Mouse (Mus musculus): ENCODE data around the gene Ptrh1.

Ptrh1 gene

GRCm38 (mm10) chr2:32775359-32776074 is at the start of gene Ptrh1, which contains the start of gene Ttc16:
Ptrh1 (plus strand) TSS chr2:32775786.
Ttc16 (minus strand) TSS chr2:32775633.
- DNase-seq (ENCODE audit: low spot score): peak; percentile 96

- DNase-seq (ENCODE audit: low spot score): peak; percentile 59
These were observed 48.2 kb upstream of the Ptrh1 start for GRCm38 (mm10) chr2:32727435-32727834.

GRCm38 (mm10) chr2:32728463-32728862 is 47.1 kb upstream of the Ptrh1 start:
- DNase-seq (ENCODE audit: low spot score): no peak

GRCm38 (mm10) chr2:32729547-32729946 is 46.0 kb upstream of the Ptrh1 start:
- no peak for DNase-seq (ENCODE audit: low spot score)

- DNase-seq (ENCODE audit: low spot score): no peak
These were observed 44.7 kb upstream of the Ptrh1 start for GRCm38 (mm10) chr2:32730854-32731253.

GRCm38 (mm10) chr2:32731911-32732310 is 43.7 kb upstream of the Ptrh1 start:
- no peak for DNase-seq (ENCODE audit: low spot score)

GRCm38 (mm10) chr2:32732695-32733094 is 42.9 kb upstream of the Ptrh1 start:
- no peak for DNase-seq (ENCODE audit: low spot score)

GRCm38 (mm10) chr2:32734480-32734879 is 41.1 kb upstream of the Ptrh1 start:
- DNase-seq (ENCODE audit: low spot score): no peak

- DNase-seq (ENCODE audit: low spot score): no peak
These were observed 40.7 kb upstream of the Ptrh1 start for GRCm38 (mm10) chr2:32734933-32735332.

- no peak for DNase-seq (ENCODE audit: low spot score)
These were observed 39.2 kb upstream of the Ptrh1 start for GRCm38 (mm10) chr2:32736306-32736829.

- no peak for DNase-seq (ENCODE audit: low spot score)
These were observed 38.6 kb upstream of the Ptrh1 start for GRCm38 (mm10) chr2:32737008-32737407.

GRCm38 (mm10) chr2:32739311-32739710 is 36.3 kb upstream of the Ptrh1 start:
- DNase-seq (ENCODE audit: low spot score): no peak

GRCm38 (mm10) chr2:32740916-32741272 is 34.7 kb upstream of the Ptrh1 start, which contains the start of gene 6330409D20Rik:
6330409D20Rik (minus strand) TSS chr2:32741016.
- DNase-seq (ENCODE audit: low spot score): no peak

GRCm38 (mm10) chr2:32741273-32742172 is 34.1 kb upstream of the Ptrh1 start:
- DNase-seq (ENCODE audit: low spot score): no peak

- no peak for DNase-seq (ENCODE audit: low spot score)
These were observed 33.4 kb upstream of the Ptrh1 start for GRCm38 (mm10) chr2:32742173-32742531.

GRCm38 (mm10) chr2:32744272-32744982 is 31.2 kb upstream of the Ptrh1 start:
- no peak for DNase-seq (ENCODE audit: low spot score)

GRCm38 (mm10) chr2:32749082-32749481 is 26.5 kb upstream of the Ptrh1 start:
- no peak for DNase-seq (ENCODE audit: low spot score)

- no peak for DNase-seq (ENCODE audit: low spot score)
These were observed 25.4 kb upstream of the Ptrh1 start for GRCm38 (mm10) chr2:32750199-32750598.

GRCm38 (mm10) chr2:32750887-32751664 is 24.5 kb upstream of the Ptrh1 start:
- DNase-seq (ENCODE audit: low spot score): no peak

GRCm38 (mm10) chr2:32751665-32752033 is 23.9 kb upstream of the Ptrh1 start:
- no peak for DNase-seq (ENCODE audit: low spot score)

- DNase-seq (ENCODE audit: low spot score): no peak
These were observed 23.4 kb upstream of the Ptrh1 start for GRCm38 (mm10) chr2:32752181-32752580.

GRCm38 (mm10) chr2:32756674-32757055 is 18.9 kb upstream of the Ptrh1 start:
- DNase-seq (ENCODE audit: low spot score): no peak

Data from ovary, postnatal 10 days (tissue).